Mouse (Mus musculus): ENCODE results near the gene Atxn1. TPM values are rescaled to one million over a fixed set of nuclear protein-coding genes. Genes with fewer than 3 reads are reported as not detected.

Gene Atxn1
- polyA plus RNA-seq, 1 experiment: 2.5 TPM

- TF ChIP-seq CEBPB (IDR thresholded peaks at IDR 0.05; ENCODE audit: insufficient read depth, poor library complexity, severe bottlenecking): no peak
- no peak for TF ChIP-seq MAX (IDR thresholded peaks at IDR 0.05; ENCODE audit: low read depth)
- TF ChIP-seq MYOD1 (IDR thresholded peaks at IDR 0.05; ENCODE audit: control insufficient read depth in 1 of 3, insufficient read length in 2 of 3, low read depth in 2 of 3): no peak
- no peak for TF ChIP-seq POLR2AphosphoS2 (IDR thresholded peaks at IDR 0.05; ENCODE audit: insufficient read length, low read depth)
- TF ChIP-seq REST (IDR thresholded peaks at IDR 0.05; ENCODE audit: insufficient read depth, insufficient read length): no peak
- no peak for TF ChIP-seq POLR2A (IDR thresholded peaks at IDR 0.05; ENCODE audit: insufficient read length, low read depth)
- no peak for TF ChIP-seq E2F4 (IDR thresholded peaks at IDR 0.05; ENCODE audit: insufficient read depth)
- no peak for TF ChIP-seq TCF3 (IDR thresholded peaks at IDR 0.05; ENCODE audit: insufficient read length, low read depth)
- no peak for TF ChIP-seq USF1 (IDR thresholded peaks at IDR 0.05; ENCODE audit: low read depth)
- TF ChIP-seq SRF (IDR thresholded peaks at IDR 0.05; ENCODE audit: control insufficient read depth, insufficient read length, low read depth): no peak
- TF ChIP-seq MYOG (IDR thresholded peaks at IDR 0.05; ENCODE audit: control insufficient read depth in 1 of 3, insufficient read depth in 1 of 3, insufficient read length in 2 of 3, low read depth in 2 of 3): no peak
- TF ChIP-seq TCF12 (IDR thresholded peaks at IDR 0.05; ENCODE audit: insufficient read depth, poor library complexity, severe bottlenecking): no peak
- no peak overlapping the region for H3K4me3 ChIP-seq
These were observed 89.0 kb downstream of the Atxn1 start for GRCm38 (mm10) chr13:45875686-45876367.

GRCm38 (mm10) chr13:45874196-45874595 is 90.6 kb downstream of the Atxn1 start:
- no peak overlapping the region for H3K4me2 ChIP-seq (ENCODE audit: low read depth)
- H3K36me3 ChIP-seq (ENCODE audit: control insufficient read depth, insufficient read depth): peaks cover 4% of the 10 kb centered on the region
- H3K27me3 ChIP-seq (ENCODE audit: control insufficient read depth, insufficient read depth, insufficient read length): no peaks in the 10 kb centered on the region
- H3K4me3 ChIP-seq: no peak overlapping the region
- H3ac ChIP-seq (ENCODE audit: control insufficient read depth, insufficient read length): no peak overlapping the region
- no peaks in the 10 kb centered on the region for H3K79me2 ChIP-seq (ENCODE audit: control insufficient read depth, insufficient read depth)
- TF ChIP-seq MYOG (IDR thresholded peaks at IDR 0.05; ENCODE audit: control insufficient read depth in 1 of 3, insufficient read depth in 1 of 3, insufficient read length in 2 of 3, low read depth in 2 of 3) (no peak), POLR2A (IDR thresholded peaks at IDR 0.05; ENCODE audit: insufficient read length, low read depth) (no peak), SRF (IDR thresholded peaks at IDR 0.05; ENCODE audit: control insufficient read depth, insufficient read length, low read depth) (no peak)

More at GRCm38 (mm10) chr13:45875686-45876367, 89.0 kb downstream of the Atxn1 start:
- Histone ChIP-seq H3K79me2 (ENCODE audit: control insufficient read depth, insufficient read depth) (no peaks in the 10 kb centered on the region), H3ac (ENCODE audit: control insufficient read depth, insufficient read length) (no peak overlapping the region), H3K4me2 (ENCODE audit: low read depth) (no peak overlapping the region), H3K27me3 (ENCODE audit: control insufficient read depth, insufficient read depth, insufficient read length) (no peaks in the 10 kb centered on the region), H3K36me3 (ENCODE audit: control insufficient read depth, insufficient read depth) (peaks cover 4% of the 10 kb centered on the region)

GRCm38 (mm10) chr13:45872966-45873365 is 91.8 kb downstream of the Atxn1 start:
- no peak overlapping the region for H3K4me3 ChIP-seq
- no peaks in the 10 kb centered on the region for H3K27me3 ChIP-seq (ENCODE audit: control insufficient read depth, insufficient read depth, insufficient read length)
- H3K79me2 ChIP-seq (ENCODE audit: control insufficient read depth, insufficient read depth): no peaks in the 10 kb centered on the region
- peaks cover 4% of the 10 kb centered on the region for H3K36me3 ChIP-seq (ENCODE audit: control insufficient read depth, insufficient read depth)
- TF ChIP-seq MYOD1 (IDR thresholded peaks at IDR 0.05; ENCODE audit: control insufficient read depth in 1 of 3, insufficient read length in 2 of 3, low read depth in 2 of 3) (no peak), SRF (IDR thresholded peaks at IDR 0.05; ENCODE audit: control insufficient read depth, insufficient read length, low read depth) (no peak), TCF3 (IDR thresholded peaks at IDR 0.05; ENCODE audit: insufficient read length, low read depth) (no peak), REST (IDR thresholded peaks at IDR 0.05; ENCODE audit: insufficient read depth, insufficient read length) (no peak), POLR2AphosphoS2 (IDR thresholded peaks at IDR 0.05; ENCODE audit: insufficient read length, low read depth) (no peak), CEBPB (IDR thresholded peaks at IDR 0.05; ENCODE audit: insufficient read depth, poor library complexity, severe bottlenecking) (no peak), MYOG (IDR thresholded peaks at IDR 0.05; ENCODE audit: control insufficient read depth in 1 of 3, insufficient read depth in 1 of 3, insufficient read length in 2 of 3, low read depth in 2 of 3) (no peak), MAX (IDR thresholded peaks at IDR 0.05; ENCODE audit: low read depth) (no peak), E2F4 (IDR thresholded peaks at IDR 0.05; ENCODE audit: insufficient read depth) (no peak), USF1 (IDR thresholded peaks at IDR 0.05; ENCODE audit: low read depth) (no peak)
- no peak overlapping the region for H3ac ChIP-seq (ENCODE audit: control insufficient read depth, insufficient read length)
- peak overlapping the region; percentile 82 for H3K4me2 ChIP-seq (ENCODE audit: low read depth)

GRCm38 (mm10) chr13:45872041-45872746 is 92.6 kb downstream of the Atxn1 start:
- TF ChIP-seq MYOG (IDR thresholded peaks at IDR 0.05; ENCODE audit: control insufficient read depth in 1 of 3, insufficient read depth in 1 of 3, insufficient read length in 2 of 3, low read depth in 2 of 3) (no peak), POLR2A (IDR thresholded peaks at IDR 0.05; ENCODE audit: insufficient read length, low read depth) (peak; percentile 19)
- no peaks in the 10 kb centered on the region for H3K27me3 ChIP-seq (ENCODE audit: control insufficient read depth, insufficient read depth, insufficient read length)
- peak overlapping the region; percentile 82 for H3K4me2 ChIP-seq (ENCODE audit: low read depth)
- peaks cover 4% of the 10 kb centered on the region for H3K36me3 ChIP-seq (ENCODE audit: control insufficient read depth, insufficient read depth)
- peak overlapping the region; percentile 2 for H3K4me3 ChIP-seq
- H3K79me2 ChIP-seq (ENCODE audit: control insufficient read depth, insufficient read depth): no peaks in the 10 kb centered on the region
- no peak overlapping the region for H3ac ChIP-seq (ENCODE audit: control insufficient read depth, insufficient read length)

GRCm38 (mm10) chr13:45871554-45871953 is 93.3 kb downstream of the Atxn1 start:
- peak overlapping the region; percentile 2 for H3K4me3 ChIP-seq
- H3K36me3 ChIP-seq (ENCODE audit: control insufficient read depth, insufficient read depth): peaks cover 4% of the 10 kb centered on the region
- peak overlapping the region; percentile 82 for H3K4me2 ChIP-seq (ENCODE audit: low read depth)
- H3ac ChIP-seq (ENCODE audit: control insufficient read depth, insufficient read length): no peak overlapping the region
- no peaks in the 10 kb centered on the region for H3K27me3 ChIP-seq (ENCODE audit: control insufficient read depth, insufficient read depth, insufficient read length)
- TF ChIP-seq MYOD1 (IDR thresholded peaks at IDR 0.05; ENCODE audit: control insufficient read depth in 1 of 3, insufficient read length in 2 of 3, low read depth in 2 of 3) (no peak), CEBPB (IDR thresholded peaks at IDR 0.05; ENCODE audit: insufficient read depth, poor library complexity, severe bottlenecking) (no peak), MYOG (IDR thresholded peaks at IDR 0.05; ENCODE audit: control insufficient read depth in 1 of 3, insufficient read depth in 1 of 3, insufficient read length in 2 of 3, low read depth in 2 of 3) (no peak), SRF (IDR thresholded peaks at IDR 0.05; ENCODE audit: control insufficient read depth, insufficient read length, low read depth) (no peak), TCF3 (IDR thresholded peaks at IDR 0.05; ENCODE audit: insufficient read length, low read depth) (no peak), TCF12 (IDR thresholded peaks at IDR 0.05; ENCODE audit: insufficient read depth, poor library complexity, severe bottlenecking) (no peak), E2F4 (IDR thresholded peaks at IDR 0.05; ENCODE audit: insufficient read depth) (no peak), MAX (IDR thresholded peaks at IDR 0.05; ENCODE audit: low read depth) (no peak), REST (IDR thresholded peaks at IDR 0.05; ENCODE audit: insufficient read depth, insufficient read length) (no peak), USF1 (IDR thresholded peaks at IDR 0.05; ENCODE audit: low read depth) (no peak), POLR2A (IDR thresholded peaks at IDR 0.05; ENCODE audit: insufficient read length, low read depth) (no peak), POLR2AphosphoS2 (IDR thresholded peaks at IDR 0.05; ENCODE audit: insufficient read length, low read depth) (no peak)
- no peaks in the 10 kb centered on the region for H3K79me2 ChIP-seq (ENCODE audit: control insufficient read depth, insufficient read depth)

All from myocyte (in vitro differentiated cells).